Mouse (Mus musculus) left cerebral cortex, postnatal 25 days (tissue): ENCODE data around the gene Cul7. TPM values are rescaled to one million over a fixed set of nuclear protein-coding genes. Genes with fewer than 3 reads are reported as not detected.

Experiments
- DNase-seq, 2 experiments: peaks; one replicate each; pipeline ENCODE4 v3.0.0; 2022; ENCODE audit warnings: low spot score in 2 of 2, mixed read lengths in 1 of 2
- intact Hi-C: fragments of 180-260 bp; cut with DNase I; formaldehyde crosslinking; loops from one replicate; pipeline ENCODE4 v1.15.1; 2025
- total RNA-seq, 2 experiments: library from RNA; stranded (reverse); gene quantifications; 2 replicates each; pipeline ENCODE4 v1.2.3; 2021

The Cul7 gene
- total RNA-seq, 2 experiments from 2014 or later: 25.6 to 27.1 TPM

DNA sequence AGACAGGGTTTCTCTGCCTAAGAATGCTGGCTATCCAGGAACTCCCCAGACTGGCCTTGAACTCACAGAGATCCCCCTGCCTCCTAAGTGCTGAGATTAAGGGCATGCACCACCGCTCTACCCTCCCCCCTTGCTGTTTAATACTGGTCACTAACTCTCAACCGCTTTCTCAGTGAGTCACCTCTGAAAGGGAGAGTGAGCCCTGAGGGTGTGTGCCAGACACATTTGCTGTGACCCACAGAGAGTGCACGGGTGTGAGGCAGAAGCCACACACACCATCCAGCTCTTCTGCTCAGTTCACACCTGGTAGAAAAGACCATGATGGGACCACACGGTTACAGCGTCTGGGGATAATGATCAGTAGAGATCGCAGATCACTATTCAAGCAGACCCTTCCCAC is 48.4 kb downstream of the Cul7 start:
- intact Hi-C loops: no loop called here
- DNase-seq: no peak

DNA sequence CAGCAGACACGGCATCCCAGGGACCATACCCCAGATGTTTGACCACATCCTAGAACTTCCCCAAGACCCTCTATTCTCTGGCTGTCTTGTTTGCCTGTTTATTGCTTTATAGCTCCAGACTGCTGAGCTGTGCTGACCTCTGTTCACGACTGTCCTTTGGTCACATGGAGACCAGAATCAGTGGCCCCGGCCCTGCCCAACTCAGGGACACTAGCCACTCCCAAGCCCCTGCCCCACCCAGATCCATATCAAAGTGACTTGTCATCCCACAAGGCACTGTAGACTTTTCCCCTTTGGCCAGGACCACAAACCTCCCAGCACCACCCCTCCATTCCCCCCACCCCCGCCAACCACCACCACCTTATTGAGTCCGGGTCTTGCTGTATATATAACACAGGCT is 49.1 kb downstream of the Cul7 start:
- no peak for DNase-seq
- intact Hi-C loops: no loop called here

DNA sequence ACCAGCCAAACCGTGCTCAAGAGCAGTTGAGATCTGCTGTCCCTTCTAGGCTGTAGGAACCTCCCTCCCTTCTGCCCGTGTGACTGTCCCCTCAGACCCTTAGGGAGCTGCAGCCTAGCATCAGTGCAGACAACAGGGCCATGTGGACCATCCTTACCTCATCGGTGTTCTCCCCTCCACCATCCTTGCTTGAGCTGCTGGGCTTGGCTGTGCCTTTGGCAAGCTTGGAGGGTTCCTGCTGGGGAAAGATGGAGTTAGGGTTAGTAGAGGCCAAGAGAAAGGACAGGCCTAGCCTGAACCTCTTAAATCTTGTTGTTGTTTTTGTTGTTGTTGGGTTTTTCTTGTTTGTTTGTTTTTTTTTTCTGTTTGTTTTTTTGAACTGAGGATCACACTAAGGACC is 49.8 kb downstream of the Cul7 start:
- no peak for DNase-seq
- intact Hi-C loops: no loop called here

DNA sequence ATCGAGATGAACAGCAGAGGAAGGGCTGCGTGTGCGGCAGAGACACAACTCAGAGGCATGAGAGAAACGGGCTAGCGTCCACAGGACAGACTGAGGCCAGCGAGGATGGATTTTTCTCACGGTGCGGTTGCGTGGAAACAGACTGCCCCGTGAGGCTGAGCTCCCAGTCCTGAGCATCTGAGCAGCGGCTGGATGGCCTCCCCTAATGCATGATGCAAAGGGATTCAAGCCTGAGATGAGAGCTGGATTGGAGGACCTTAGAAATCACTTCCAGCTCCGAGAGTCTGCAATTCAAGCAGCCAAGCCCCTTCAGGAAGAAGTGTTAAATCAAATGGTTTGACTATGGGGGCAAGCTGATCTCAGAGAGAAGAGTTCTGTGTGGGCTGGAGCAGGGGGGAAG is 51.4 kb downstream of the Cul7 start:
- intact Hi-C loops: no loop called here
- no peak for DNase-seq

DNA sequence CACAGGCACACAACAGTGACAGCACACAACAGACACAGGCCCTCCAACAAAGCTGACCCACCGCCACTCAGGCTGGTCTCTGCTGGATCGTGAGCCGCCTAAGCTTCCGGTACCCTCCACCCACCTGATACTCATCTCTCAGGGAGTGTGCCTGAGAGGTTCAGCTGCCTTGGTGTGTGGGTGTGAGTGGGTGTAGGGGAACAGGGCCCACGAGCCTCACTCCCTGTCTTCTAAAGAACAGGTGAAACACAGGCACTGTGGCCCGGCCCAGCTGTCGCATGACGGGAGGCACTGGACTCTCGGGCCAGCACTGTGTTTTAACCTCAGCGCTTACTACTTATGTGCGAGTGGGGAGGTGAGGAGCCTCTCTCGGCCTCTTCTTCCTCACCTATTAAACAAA is 52.0 kb downstream of the Cul7 start:
- intact Hi-C loops: no loop called here
- DNase-seq: no peak

DNA sequence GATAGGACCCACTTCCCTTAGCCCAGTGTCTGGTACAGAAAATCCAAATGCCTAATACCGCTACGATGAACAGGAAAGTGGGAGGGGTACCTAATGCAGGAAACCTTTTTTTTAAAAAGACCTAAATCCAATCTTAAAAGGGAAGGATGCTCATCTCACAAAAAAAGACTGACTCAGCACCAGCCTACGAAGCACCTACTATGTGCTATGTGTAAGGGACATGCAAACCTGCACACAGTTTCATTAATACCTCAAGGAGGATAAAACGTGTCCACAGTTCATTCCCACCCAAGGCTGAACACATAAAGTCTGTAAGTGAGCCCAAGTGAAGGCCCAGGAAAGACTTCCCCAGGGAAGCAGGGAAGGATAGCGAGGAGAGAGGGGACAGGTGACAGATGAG is 52.4 kb downstream of the Cul7 start:
- intact Hi-C loops: no loop called here
- DNase-seq: no peak

DNA sequence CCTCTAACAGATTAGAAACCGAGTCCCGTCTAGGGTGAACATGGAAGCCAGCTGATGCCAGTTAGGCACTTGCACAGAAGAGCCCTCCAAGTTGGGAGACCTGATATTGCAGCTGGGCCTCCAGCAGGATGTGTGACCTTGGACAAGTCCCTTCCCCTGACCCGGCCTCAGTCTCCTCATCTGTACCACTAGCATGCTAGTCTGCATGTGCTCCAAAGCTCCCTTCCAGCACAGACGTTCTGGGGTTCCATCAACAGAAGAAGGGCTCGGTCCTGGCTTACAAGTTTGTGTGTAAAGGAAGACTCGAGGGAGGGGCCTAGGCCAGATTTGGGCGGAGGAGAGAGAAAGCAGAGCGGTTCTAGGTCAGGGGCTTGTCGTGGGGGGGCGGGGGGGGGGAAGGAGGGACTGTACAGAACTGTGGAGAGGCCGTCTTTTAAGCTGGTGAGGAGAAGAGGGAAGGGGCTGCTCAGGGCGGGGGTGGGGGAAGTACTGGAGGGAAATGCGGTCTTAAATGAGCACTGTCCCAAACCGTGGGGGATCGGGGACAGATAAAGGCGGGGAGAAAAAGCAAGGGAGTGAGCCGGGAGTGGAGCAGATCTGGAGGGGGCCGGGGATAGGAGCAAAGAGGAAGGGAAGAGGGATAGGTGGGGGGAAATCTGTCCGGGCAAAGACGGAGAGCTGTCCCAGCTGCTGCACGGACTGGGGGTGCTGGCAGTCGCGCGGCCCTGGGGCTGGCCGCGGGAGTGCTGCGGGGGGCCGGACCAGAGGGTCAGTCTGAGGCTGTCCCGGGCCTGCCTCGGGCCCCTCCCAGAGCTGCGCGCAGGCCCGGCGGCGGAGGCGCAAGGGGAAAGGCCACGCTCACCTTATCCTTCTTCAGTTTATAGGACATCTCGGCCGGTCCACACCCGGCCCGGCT is 54.1 kb downstream of the Cul7 start:
- no peak for DNase-seq
- intact Hi-C loops: loop anchor here (2.0 kb wide), 1 partner anchor 23 kb away; the partner anchor contains the start of gene Klhdc3

DNA sequence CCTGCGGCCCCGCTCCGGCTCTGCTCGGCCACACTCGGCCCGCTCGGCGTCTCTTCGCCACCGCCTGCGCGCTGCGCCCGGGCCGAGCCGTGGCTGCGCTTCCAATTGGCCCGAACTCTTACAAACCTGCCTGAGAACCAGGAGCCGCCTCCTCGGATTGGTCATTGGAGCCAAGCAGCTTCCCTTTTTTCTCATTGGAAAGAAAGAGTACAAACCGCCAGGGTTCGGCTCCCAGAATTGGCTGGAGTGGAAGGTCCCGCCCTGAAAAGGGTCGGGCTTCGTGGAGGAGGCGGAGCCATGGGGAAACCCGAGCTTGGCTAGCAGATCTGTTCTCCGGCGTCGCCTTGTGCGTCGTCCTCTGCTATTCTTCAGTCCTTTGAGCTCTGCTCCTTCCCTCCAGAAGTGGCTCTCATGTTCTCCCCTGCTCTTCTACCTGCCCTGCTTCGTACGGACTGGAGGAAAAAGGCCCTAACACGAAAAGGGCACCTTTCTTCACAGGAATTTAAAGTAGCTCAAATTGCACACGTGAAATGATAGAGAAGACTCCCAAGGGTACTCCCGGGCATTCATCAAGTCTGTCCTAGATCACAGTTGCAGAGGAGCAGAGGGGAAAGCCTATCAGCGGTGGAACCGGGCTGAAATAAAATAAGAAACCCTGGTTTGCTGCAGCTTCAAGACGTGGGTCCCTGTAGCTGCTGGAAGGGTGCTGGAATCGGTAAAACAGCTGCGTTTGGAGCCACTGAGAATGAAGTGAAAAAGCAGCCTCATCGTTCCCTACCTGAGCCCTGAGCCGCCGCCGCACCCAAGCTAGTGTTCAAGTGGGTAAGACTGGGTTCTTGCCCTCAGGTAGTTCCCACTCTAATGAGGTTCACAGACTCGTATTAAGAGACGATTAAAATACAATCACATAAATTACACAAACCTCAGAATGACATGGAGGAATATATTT is 55.0 kb downstream of the Cul7 start, which contains the start of gene Ppp2r5d:
Ppp2r5d (minus strand) TSS at position 225 of the 949 bp plus-strand sequence.
- DNase-seq: peak; percentile 95 to 99
- intact Hi-C loops: loop anchor here (2.0 kb wide), 1 partner anchor 24 kb away; the partner anchor contains the start of gene Klhdc3

DNA sequence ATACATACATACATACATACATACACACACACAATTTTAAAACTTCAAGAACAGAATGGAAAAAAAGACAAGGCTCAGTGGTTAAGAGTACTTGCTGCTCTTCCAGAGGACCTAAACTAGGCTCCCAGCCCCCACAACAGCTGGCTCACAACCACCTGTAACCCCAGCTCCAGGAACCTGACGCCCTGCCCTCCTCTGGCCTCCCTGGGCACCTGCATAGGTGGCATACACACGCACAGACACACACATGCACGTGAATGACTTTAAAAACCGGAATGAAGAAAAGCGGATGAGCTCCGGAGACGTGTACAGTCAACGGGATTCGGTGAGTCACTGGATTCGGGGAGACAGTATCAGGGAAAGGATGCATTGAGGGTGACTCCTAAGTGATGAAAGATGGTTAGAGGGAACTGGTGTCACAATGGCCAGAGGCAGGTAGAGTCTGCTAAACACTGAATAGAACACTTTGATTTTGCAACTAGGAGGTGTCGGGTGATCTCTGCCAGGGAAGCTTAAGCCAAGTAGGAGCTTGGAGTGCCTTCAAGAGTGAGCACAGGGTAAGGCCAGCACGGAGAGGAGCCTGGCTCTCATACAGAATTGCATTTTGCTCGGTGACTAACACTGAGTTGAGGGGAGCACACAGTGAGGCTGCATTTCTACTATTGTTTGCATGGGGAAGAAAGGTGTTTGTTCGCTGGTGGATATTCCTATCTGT is 56.4 kb downstream of the Cul7 start:
- DNase-seq: no peak
- intact Hi-C loops: no loop called here

DNA sequence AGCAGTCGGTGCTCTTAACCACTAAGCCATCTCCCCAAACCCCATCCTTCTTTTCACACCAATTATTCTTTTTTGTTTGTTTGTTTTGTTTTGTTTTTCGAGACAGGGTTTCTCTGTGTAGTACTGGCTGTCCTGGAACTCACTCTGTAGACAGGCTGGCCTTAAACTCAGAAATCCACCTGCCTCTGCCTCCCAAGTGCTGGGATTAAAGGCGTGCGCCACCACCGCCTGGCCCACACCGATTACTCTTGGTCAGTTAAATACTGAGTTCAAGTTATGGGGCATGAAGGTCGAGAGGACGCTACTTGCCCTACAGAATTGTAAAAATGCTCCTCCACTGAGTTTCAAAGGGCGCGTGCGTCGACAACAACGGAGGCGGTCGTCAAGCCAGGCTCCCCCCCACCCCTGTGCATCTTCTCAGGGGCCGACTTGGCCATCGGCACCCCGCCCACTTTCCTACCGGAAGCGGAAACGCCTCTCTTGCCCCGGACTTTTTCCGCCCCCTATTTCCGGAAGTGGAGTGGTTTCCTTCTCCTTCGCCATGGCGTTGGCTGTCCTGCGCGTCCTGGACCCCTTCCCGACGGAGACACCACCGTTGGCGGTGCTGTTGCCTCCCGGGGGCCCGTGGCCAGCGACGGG is 60.9 kb downstream of the Cul7 start, which contains the start of gene Pex6:
Pex6 (plus strand) TSS at position 505 of the 639 bp plus-strand sequence.
- DNase-seq: peak; percentile 91 to 97
- intact Hi-C loops: loop anchor here (5.0 kb wide), 1 partner anchor 64 kb away; the partner anchor contains the start of genes Klc4 and Mrpl2

DNA sequence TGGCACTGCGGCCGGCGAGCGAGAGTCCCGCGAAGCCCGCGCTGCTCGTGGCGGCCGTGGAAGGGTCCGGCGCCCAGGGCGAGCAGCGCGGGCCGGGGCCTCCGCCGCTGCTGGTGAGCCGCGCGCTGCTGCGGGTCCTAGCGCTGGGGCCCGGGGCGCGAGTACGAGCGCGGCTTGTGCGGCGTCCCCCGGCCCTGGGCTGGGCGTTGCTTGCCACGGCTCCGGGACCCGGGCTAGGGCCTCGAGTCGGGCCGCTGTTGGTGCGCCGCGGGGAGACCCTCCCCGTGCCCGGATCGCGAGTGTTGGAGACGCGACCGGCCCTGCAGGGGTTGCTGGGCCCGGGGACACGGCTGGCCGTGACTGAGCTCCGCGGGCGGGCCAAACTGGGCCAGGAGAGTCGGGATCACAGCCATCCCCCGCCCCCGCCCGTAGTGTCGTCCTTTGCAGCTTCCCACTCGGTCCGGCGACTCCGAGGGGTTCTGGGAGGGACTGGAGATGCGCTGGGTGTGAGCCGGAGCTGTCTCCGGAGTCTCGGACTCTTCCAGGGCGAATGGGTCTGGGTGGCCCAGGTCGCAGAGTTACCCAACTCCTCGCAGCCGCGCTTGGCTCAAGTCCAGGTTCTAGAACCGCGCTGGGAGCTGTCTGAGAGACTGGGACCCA is 61.6 kb downstream of the Cul7 start:
- DNase-seq: peak in 1 of 2 experiments; percentile 35
- intact Hi-C loops: loop anchor here (5.0 kb wide), 1 partner anchor 64 kb away; the partner anchor contains the start of genes Klc4 and Mrpl2

DNA sequence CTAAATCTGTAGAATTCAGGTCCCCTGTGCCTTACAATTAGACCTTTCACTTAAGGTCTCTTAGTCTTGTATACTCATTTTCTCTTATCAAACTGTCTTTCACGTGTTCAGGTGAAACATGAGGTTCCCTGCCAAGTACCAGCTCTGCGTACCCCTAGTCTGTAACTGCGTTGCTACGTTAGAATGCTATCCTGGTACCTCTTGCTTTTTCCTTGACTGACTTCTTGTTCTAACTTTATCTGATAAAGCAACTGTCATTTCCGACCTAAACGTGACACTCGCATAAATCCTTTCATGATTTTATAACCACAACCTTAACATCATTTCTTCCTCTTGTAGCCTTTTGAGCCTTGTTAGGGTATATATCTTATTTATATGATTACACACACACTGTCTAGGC is 62.3 kb downstream of the Cul7 start:
- no peak for DNase-seq
- intact Hi-C loops: loop anchor here (5.0 kb wide), 1 partner anchor 65 kb away; the partner anchor contains the start of genes Klc4 and Mrpl2

DNA sequence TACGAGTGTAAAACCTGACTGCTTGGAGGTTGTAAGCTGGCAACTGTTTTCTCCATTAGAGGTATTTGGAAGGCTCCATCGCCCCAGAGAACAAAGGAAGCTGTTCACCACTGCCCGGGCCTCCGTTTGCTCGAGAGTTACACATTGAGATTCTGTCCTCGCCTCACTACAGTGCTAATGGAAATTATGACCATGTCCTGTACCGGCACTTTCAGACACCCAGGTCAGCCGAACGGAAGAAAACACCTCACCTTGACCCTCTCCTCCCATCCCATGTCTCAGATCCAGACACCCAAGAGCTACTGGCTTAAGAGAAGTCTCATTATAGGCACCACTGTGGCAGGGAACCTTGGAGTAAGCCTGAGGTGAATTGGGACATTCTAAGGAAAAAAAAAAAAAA is 63.7 kb downstream of the Cul7 start:
- no peak for DNase-seq
- intact Hi-C loops: loop anchor here (5.0 kb wide), 1 partner anchor 67 kb away; the partner anchor contains the start of genes Klc4 and Mrpl2

Other genes starting within 250 kb of the Cul7 start
- 1 to 10 TPM; 6.2 to 6.6 TPM for gene Crip3, start 221.4 kb upstream of the Cul7 start, total RNA-seq
- gene Slc22a7, start 211.9 kb upstream of the Cul7 start, total RNA-seq: under 1 TPM in 1 of 2 experiments, not detected in 1; 0.25 TPM
- gene Ttbk1, start 162.7 kb upstream of the Cul7 start, total RNA-seq: 100 to 1,000 TPM; 133 to 141 TPM
- gene Dnph1, start 153.6 kb upstream of the Cul7 start, total RNA-seq: 1 to 10 TPM; 3.2 to 3.6 TPM
- 10 to 100 TPM; 55.8 to 59.3 TPM for gene Cul9, start 103.9 kb upstream of the Cul7 start, total RNA-seq
- gene Srf, start 94.2 kb upstream of the Cul7 start, total RNA-seq: 10 to 100 TPM; 58.8 to 63.8 TPM
- gene Ptk7, start 20.8 kb upstream of the Cul7 start, total RNA-seq: 10 to 100 TPM in 1 of 2 experiments, 1 to 10 TPM in 1; 9.5 to 10.5 TPM
- 10 to 100 TPM; 17.8 to 20.4 TPM for gene Klc4, start 4.3 kb upstream of the Cul7 start, total RNA-seq
- 10 to 100 TPM; 51.0 to 51.5 TPM for gene Mrpl2, start 4.1 kb upstream of the Cul7 start, total RNA-seq
- gene Rrp36, start 24.0 kb downstream of the Cul7 start, total RNA-seq: 10 to 100 TPM; 17.1 to 18.2 TPM
- 100 to 1,000 TPM; 117 to 123 TPM for gene Mea1, start 28.5 kb downstream of the Cul7 start, total RNA-seq
- gene Klhdc3, start 30.6 kb downstream of the Cul7 start, total RNA-seq: 100 to 1,000 TPM; 211 to 226 TPM
- gene Ppp2r5d, start 54.8 kb downstream of the Cul7 start, total RNA-seq: 10 to 100 TPM; 81.2 to 91.0 TPM
- gene Pex6, start 61.1 kb downstream of the Cul7 start, total RNA-seq: 10 to 100 TPM; 48.1 to 49.1 TPM
- under 1 TPM; 0.48 to 0.57 TPM for gene Gnmt, start 78.8 kb downstream of the Cul7 start, total RNA-seq
- 10 to 100 TPM; 65.5 to 66.0 TPM for gene Cnpy3, start 101.9 kb downstream of the Cul7 start, total RNA-seq
- gene Ptcra, start 113.4 kb downstream of the Cul7 start, total RNA-seq: not detected
- 10 to 100 TPM in 1 of 2 experiments, 1 to 10 TPM in 1; 5.7 to 10.8 TPM for gene 2310039H08Rik, start 122.3 kb downstream of the Cul7 start, total RNA-seq
- 10 to 100 TPM; 45.7 to 51.9 TPM for gene Rpl7l1, start 132.3 kb downstream of the Cul7 start, total RNA-seq
- 10 to 100 TPM; 41.6 to 49.7 TPM for gene Bicral, start 208.1 kb downstream of the Cul7 start, total RNA-seq
- 10 to 100 TPM; 32.4 to 36.7 TPM for gene Tbcc, start 240.3 kb downstream of the Cul7 start, total RNA-seq